Mouse (Mus musculus): ENCODE measurements at regions not wholly inside any gene's neighbourhood (a gene's known extent, or its start where the extent isn't known, plus 50 kb on each side); places are given as distances from the start of the nearest gene placed in this dataset.
"Not testable (repeated sequence)": the region's sequence is repeated elsewhere in the genome, so short reads cannot be mapped to it uniquely, and the experiment has no call there.

- Histone ChIP-seq H3K27me3 (no peaks in the 10 kb centered on the region), H3K27ac (no peak overlapping the region), H3K36me3 (no peaks in the 10 kb centered on the region), H3K9ac (no peak overlapping the region), H3K4me3 (replicated peaks) (no peak overlapping the region), H3K4me2 (no peak overlapping the region), H3K9me3 (replicated peaks) (no peaks in the 10 kb centered on the region), H3K4me1 (replicated peaks) (no peaks in the 10 kb centered on the region)
- ATAC-seq (ENCODE audit: low read depth): no peak
- 69% methylated on average over 7 of the region's 7 CpGs for WGBS (ENCODE audit: insufficient replicate concordance)
- no peak for DNase-seq
These were observed 130.0 kb upstream of the Sox5 start for GRCm38 (mm10) chr6:144911781-144912180.

GRCm38 (mm10) chr6:144910392-144910791 lies 128.6 kb upstream of the Sox5 start:
- Histone ChIP-seq H3K4me3 (replicated peaks) (no peak overlapping the region), H3K27me3 (no peaks in the 10 kb centered on the region), H3K4me1 (replicated peaks) (no peaks in the 10 kb centered on the region), H3K27ac (no peak overlapping the region), H3K4me2 (no peak overlapping the region), H3K9ac (no peak overlapping the region), H3K36me3 (no peaks in the 10 kb centered on the region), H3K9me3 (replicated peaks) (no peaks in the 10 kb centered on the region)
- DNase-seq: no peak
- ATAC-seq (ENCODE audit: low read depth): no peak
- 35% methylated on average over 6 of the region's 6 CpGs for WGBS (ENCODE audit: insufficient replicate concordance)

GRCm38 (mm10) chr6:144908646-144909045 lies 126.9 kb upstream of the Sox5 start:
- Histone ChIP-seq H3K27me3 (peaks cover 10% of the 10 kb centered on the region), H3K9ac (no peak overlapping the region), H3K4me2 (no peak overlapping the region), H3K9me3 (replicated peaks) (no peaks in the 10 kb centered on the region), H3K4me3 (replicated peaks) (no peak overlapping the region), H3K4me1 (replicated peaks) (no peaks in the 10 kb centered on the region), H3K36me3 (no peaks in the 10 kb centered on the region), H3K27ac (no peak overlapping the region)
- 77% methylated on average over 11 of the region's 11 CpGs for WGBS (ENCODE audit: insufficient replicate concordance)
- DNase-seq (no peak), ATAC-seq (ENCODE audit: low read depth) (no peak)

- DNase-seq (no peak), ATAC-seq (ENCODE audit: low read depth) (no peak)
- 31% methylated on average over 10 of the region's 10 CpGs for WGBS (ENCODE audit: insufficient replicate concordance)
These were observed 121.4 kb upstream of the Sox5 start for GRCm38 (mm10) chr6:144903156-144903555.

GRCm38 (mm10) chr6:144902267-144902995 lies 120.7 kb upstream of the Sox5 start:
- ATAC-seq (ENCODE audit: low read depth) (peak; percentile 88), DNase-seq (peak; percentile 55)
- Histone ChIP-seq H3K4me3 (replicated peaks) (peak overlapping the region; percentile 41), H3K27ac (peak overlapping the region; percentile 84), H3K4me2 (peak overlapping the region; percentile 76), H3K36me3 (no peaks in the 10 kb centered on the region), H3K4me1 (replicated peaks) (peaks cover 40% of the 10 kb centered on the region), H3K27me3 (peaks cover 10% of the 10 kb centered on the region), H3K9me3 (replicated peaks) (no peaks in the 10 kb centered on the region), H3K9ac (peak overlapping the region; percentile 60)
- WGBS (ENCODE audit: insufficient replicate concordance): 37% methylated on average over 20 of the region's 20 CpGs

More at GRCm38 (mm10) chr6:144903156-144903555, 121.4 kb upstream of the Sox5 start:
- H3K4me2 ChIP-seq: peak overlapping the region; percentile 76
- no peaks in the 10 kb centered on the region for H3K9me3 ChIP-seq (replicated peaks)
- H3K9ac ChIP-seq: no peak overlapping the region
- H3K4me1 ChIP-seq (replicated peaks): peaks cover 38% of the 10 kb centered on the region
- H3K27me3 ChIP-seq: peaks cover 10% of the 10 kb centered on the region
- H3K27ac ChIP-seq: 0 out of 2 replicates have a peak overlapping the region, but pooled peaks have one; percentile 4
- no peaks in the 10 kb centered on the region for H3K36me3 ChIP-seq
- no peak overlapping the region for H3K4me3 ChIP-seq (replicated peaks)

- peak overlapping the region; percentile 60 for H3K9ac ChIP-seq
- H3K4me3 ChIP-seq (replicated peaks): peak overlapping the region; percentile 41
- peaks cover 10% of the 10 kb centered on the region for H3K27me3 ChIP-seq
- H3K36me3 ChIP-seq: no peaks in the 10 kb centered on the region
- H3K4me2 ChIP-seq: peak overlapping the region; percentile 76
- ATAC-seq (ENCODE audit: low read depth): peak; percentile 95
- 15% methylated on average over 9 of the region's 9 CpGs for WGBS (ENCODE audit: insufficient replicate concordance)
- peak overlapping the region; percentile 84 for H3K27ac ChIP-seq
- peaks cover 42% of the 10 kb centered on the region for H3K4me1 ChIP-seq (replicated peaks)
- H3K9me3 ChIP-seq (replicated peaks): no peaks in the 10 kb centered on the region
- peak; percentile 77 for DNase-seq
These were observed 120.0 kb upstream of the Sox5 start for GRCm38 (mm10) chr6:144901825-144902224.

GRCm38 (mm10) chr6:144900858-144901257 lies 119.1 kb upstream of the Sox5 start:
- H3K4me3 ChIP-seq (replicated peaks); H3K9ac ChIP-seq: not testable (repeated sequence)
- 82% methylated on average over 7 of the region's 7 CpGs for WGBS (ENCODE audit: insufficient replicate concordance)

GRCm38 (mm10) chr6:144897526-144897925 lies 115.7 kb upstream of the Sox5 start:
- H3K36me3 ChIP-seq: no peaks in the 10 kb centered on the region
- peaks cover 32% of the 10 kb centered on the region for H3K4me1 ChIP-seq (replicated peaks)
- H3K27ac ChIP-seq: no peak overlapping the region
- H3K9me3 ChIP-seq (replicated peaks): no peaks in the 10 kb centered on the region
- no peak overlapping the region for H3K4me2 ChIP-seq
- H3K9ac ChIP-seq: no peak overlapping the region
- no peak overlapping the region for H3K4me3 ChIP-seq (replicated peaks)
- ATAC-seq (ENCODE audit: low read depth) (no peak), DNase-seq (no peak)
- WGBS (ENCODE audit: insufficient replicate concordance): 46% methylated on average over 3 of the region's 3 CpGs
- H3K27me3 ChIP-seq: no peaks in the 10 kb centered on the region

More at GRCm38 (mm10) chr6:144900858-144901257, 119.1 kb upstream of the Sox5 start:
- not testable (repeated sequence) for ATAC-seq (ENCODE audit: low read depth); H3K4me2 ChIP-seq; H3K36me3 ChIP-seq; H3K27me3 ChIP-seq; H3K9me3 ChIP-seq (replicated peaks); DNase-seq
- Histone ChIP-seq H3K27ac (0 out of 2 replicates have a peak overlapping the region, but pooled peaks have one; percentile 9), H3K4me1 (replicated peaks) (peaks cover 42% of the 10 kb centered on the region)

GRCm38 (mm10) chr6:144890914-144891313 lies 109.1 kb upstream of the Sox5 start:
- ATAC-seq (ENCODE audit: low read depth): no peak
- H3K36me3 ChIP-seq: no peaks in the 10 kb centered on the region
- H3K9ac ChIP-seq: no peak overlapping the region
- H3K4me2 ChIP-seq: no peak overlapping the region
- WGBS (ENCODE audit: insufficient replicate concordance): 8% methylated on average over 2 of the region's 2 CpGs
- H3K27ac ChIP-seq: no peak overlapping the region
- no peaks in the 10 kb centered on the region for H3K27me3 ChIP-seq
- no peak overlapping the region for H3K4me3 ChIP-seq (replicated peaks)
- 0 out of 2 replicates have a peak, but pooled peaks cover 3% of the 10 kb centered on the region for H3K4me1 ChIP-seq (replicated peaks)
- H3K9me3 ChIP-seq (replicated peaks): no peaks in the 10 kb centered on the region
- DNase-seq: no peak

- Histone ChIP-seq H3K27ac (no peak overlapping the region), H3K9me3 (replicated peaks) (no peaks in the 10 kb centered on the region), H3K9ac (no peak overlapping the region), H3K36me3 (no peaks in the 10 kb centered on the region), H3K4me1 (replicated peaks) (0 out of 2 replicates have a peak, but pooled peaks cover 3% of the 10 kb centered on the region), H3K4me3 (replicated peaks) (no peak overlapping the region), H3K4me2 (no peak overlapping the region), H3K27me3 (no peaks in the 10 kb centered on the region)
- WGBS (ENCODE audit: insufficient replicate concordance): 39% methylated on average over 8 of the region's 8 CpGs
- ATAC-seq (ENCODE audit: low read depth) (no peak), DNase-seq (no peak)
These were observed 108.4 kb upstream of the Sox5 start for GRCm38 (mm10) chr6:144890166-144890565.

- Histone ChIP-seq H3K27ac (no peak overlapping the region), H3K4me3 (replicated peaks) (no peak overlapping the region), H3K4me1 (replicated peaks) (no peaks in the 10 kb centered on the region), H3K36me3 (no peaks in the 10 kb centered on the region), H3K27me3 (no peaks in the 10 kb centered on the region), H3K9ac (no peak overlapping the region), H3K9me3 (replicated peaks) (no peaks in the 10 kb centered on the region), H3K4me2 (no peak overlapping the region)
- 54% methylated on average over 4 of the region's 4 CpGs for WGBS (ENCODE audit: insufficient replicate concordance)
- DNase-seq: no peak
- ATAC-seq (ENCODE audit: low read depth): no peak
These were observed 101.3 kb upstream of the Sox5 start for GRCm38 (mm10) chr6:144883117-144883516.

- Histone ChIP-seq H3K9ac (no peak overlapping the region), H3K27ac (no peak overlapping the region), H3K4me1 (replicated peaks) (peaks cover 6% of the 10 kb centered on the region), H3K36me3 (no peaks in the 10 kb centered on the region), H3K27me3 (no peaks in the 10 kb centered on the region), H3K9me3 (replicated peaks) (no peaks in the 10 kb centered on the region), H3K4me2 (no peak overlapping the region), H3K4me3 (replicated peaks) (no peak overlapping the region)
- 76% methylated on average over 10 of the region's 10 CpGs for WGBS (ENCODE audit: insufficient replicate concordance)
- DNase-seq (no peak), ATAC-seq (ENCODE audit: low read depth) (no peak)
These were observed 98.3 kb upstream of the Sox5 start for GRCm38 (mm10) chr6:144880098-144880497.

All from liver, embryonic 13.5 days (tissue).